Mouse (Mus musculus) spleen, adult 2 months (tissue): ENCODE results near the gene Atg13.

Experiments used
- CTCF ChIP-seq: fragments of 200-500 bp; IDR thresholded peaks from 2 replicates; pipeline ENCODE4 v1.5.1; 2011; ENCODE audit warnings: mild to moderate bottlenecking, inconsistent platforms; ENCODE audit not compliant: insufficient read depth, insufficient read length, insufficient replicate concordance; ENCODE audit errors: extremely low read depth
- POLR2A ChIP-seq: fragments of 200-500 bp; IDR thresholded peaks from 2 replicates; pipeline ENCODE4 v1.6.1; 2011; ENCODE audit warnings: low read depth, low read length, inconsistent platforms

DNA sequence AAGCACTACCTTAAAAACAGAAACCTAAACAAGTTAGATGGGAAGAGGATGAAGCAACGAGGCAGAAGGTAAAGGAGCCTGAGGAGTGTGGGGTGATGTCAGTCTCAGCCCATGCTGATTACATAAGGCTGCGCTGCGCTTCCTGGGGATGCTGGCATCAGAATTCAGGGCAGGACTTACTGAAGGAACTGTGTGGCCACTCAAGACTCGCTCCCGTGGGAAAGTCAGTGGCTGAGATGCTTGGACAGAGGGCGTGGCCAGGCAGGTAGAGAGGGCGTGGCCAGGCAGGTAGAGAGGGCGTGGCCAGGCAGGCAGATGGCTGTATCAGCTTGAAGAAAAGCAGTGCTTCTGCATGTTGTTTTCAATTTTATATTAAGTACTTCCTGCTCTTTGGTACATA, 26.5 kb downstream of the Atg13 start:
- TF ChIP-seq CTCF (no peak), POLR2A (no peak)
